Mouse (Mus musculus) 416B (cell line): ENCODE results near the gene Adm2.
A peak's percentile ranks its signal among the peaks of the same experiment; 100 is the strongest.

Source experiments
- DNase-seq: peaks from one replicate; pipeline ENCODE4 v3.0.0; 2011; ENCODE audit warnings: low read depth

The Adm2 gene

DNA sequence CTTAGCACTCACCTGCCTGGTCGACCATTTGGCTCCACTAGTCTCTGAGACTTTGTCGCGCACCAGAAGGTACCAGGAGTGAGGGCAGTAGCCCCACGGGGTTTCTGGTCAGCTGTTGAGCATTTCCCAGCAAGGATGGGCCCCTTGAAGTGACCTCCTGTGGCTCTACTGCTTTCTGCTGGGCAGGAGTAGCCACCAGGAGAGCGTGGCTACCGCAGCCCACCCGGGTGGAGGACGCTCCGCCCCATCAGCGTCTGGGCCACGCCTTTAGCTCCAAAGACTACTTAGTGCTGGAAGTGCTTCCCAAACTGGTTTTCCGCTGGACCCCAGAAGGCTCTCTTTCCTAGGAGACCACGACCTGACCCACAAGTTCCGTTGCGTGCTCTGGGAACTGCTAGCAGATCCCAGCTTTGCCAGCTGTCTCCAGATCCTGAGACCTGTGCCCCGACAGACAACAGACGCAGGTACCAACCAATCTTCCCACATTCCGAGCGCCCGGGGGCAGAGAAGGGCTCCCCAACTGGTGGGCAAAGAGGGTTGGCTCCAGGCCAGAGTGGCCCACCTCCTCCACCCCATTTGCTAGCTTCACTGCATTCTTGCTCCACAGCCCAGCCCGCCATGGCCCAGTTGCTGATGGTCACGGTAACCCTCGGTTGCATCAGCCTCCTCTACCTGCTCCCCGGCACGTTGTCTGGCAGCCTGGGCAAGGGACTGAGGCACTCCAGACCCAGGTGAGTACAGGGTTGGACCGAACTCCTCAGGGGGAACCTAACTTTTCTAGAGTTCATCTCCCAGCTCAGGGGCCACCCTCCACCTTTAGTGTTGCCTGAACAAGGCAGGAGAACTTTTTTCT lies at the start of gene Adm2:
Adm2 (plus strand) TSS at position 51 of the 853 bp plus-strand sequence.
- DNase-seq, result no peak

DNA sequence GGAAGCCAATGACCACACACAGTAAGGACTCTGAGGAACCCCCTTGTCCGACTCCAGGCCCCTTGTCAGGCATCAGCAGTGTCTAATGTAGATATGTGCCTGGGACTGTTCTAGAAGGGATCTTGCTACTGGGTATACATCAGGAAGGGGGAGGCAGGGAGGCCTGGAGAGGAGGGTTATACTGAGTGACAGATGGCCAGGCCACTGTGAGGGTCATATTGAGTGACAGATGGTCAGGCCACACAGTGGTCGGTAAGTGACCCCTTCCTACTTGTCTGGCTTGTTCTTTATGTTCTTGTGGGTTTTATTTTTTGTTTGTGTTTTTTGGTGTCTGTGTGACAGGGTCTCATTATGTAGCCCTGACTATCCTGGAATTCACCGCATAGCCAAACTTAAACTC lies 47.0 kb upstream of the Adm2 start:
- DNase-seq, result no peak

DNA sequence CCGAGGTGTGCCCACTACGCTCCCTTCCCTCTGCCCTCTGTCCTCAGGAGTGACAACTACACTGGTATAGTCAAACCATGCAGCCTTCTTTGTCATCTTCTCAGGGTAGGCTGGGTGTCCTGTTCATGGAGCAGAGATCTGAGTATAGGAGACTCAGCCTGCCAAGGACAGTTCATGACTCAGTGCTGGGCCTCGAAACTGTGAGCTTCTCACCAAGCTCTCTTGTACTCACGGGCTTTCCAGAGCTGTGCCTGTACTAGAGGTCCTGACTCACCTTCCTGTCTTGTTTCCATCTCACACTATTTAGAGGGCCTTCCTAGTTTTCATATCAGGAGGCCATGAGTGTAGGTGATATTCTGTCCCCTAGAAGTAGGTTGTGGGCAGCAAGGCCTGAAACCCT lies 45.2 kb upstream of the Adm2 start:
- DNase-seq, result peak; percentile 56

DNA sequence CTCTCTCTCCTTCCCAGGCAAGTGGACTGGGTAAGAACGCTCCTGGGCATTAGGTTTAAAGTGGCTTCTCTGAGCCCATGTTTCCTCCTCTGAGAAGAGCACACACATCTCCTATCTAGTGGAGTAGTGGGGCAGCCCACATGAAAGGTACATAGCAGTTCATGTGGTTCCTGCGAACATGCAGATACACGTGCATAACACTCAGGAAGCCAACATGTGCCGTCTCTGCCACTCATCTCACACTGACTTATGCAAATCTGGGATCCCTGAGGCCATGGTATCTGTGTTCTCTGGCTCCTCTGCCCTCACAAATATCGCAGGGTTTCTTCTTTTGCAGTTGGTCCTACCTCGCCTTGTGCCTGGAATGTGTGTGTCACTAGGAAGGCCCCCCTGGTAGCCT lies 40.0 kb upstream of the Adm2 start:
- no peak for DNase-seq

DNA sequence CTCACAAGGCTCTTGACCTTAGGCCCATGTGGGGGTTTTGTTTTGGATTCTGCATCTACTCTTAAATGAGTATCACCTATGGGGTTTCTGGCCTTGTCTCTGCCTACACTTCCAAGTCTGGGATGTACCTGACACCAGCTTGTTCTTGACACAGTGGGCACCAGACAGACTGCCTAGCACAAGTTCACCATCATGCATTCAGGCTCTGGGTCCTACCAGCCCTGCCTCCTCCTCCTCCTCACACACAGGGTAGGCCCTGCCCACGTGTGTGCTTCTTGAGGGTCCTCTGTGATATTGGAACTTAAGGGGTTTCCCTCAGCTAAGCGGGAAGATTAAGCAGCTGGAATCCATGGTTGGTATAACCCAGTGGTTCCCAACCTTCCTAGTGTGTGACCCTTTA lies 38.4 kb upstream of the Adm2 start:
- DNase-seq, result no peak

DNA sequence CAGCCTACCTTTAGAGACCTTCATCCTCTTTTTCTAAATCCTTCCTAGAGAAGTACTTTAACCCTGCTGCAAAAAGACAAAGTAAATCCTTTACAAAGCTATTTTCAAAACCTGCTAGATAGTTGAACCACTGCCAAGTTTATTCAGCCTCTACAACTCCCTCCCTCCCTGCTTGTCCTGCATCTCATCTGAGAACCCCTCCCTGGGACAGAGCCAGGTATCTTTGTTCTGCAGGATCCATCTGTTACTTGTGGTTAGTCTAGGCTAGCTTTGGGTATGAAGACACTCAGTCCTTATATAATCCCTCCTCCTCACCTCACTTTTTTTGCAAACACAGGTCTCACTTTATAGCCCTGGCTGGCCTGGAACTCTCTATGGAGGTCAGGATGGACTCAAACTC lies 37.5 kb upstream of the Adm2 start:
- DNase-seq, result peak; percentile 22

DNA sequence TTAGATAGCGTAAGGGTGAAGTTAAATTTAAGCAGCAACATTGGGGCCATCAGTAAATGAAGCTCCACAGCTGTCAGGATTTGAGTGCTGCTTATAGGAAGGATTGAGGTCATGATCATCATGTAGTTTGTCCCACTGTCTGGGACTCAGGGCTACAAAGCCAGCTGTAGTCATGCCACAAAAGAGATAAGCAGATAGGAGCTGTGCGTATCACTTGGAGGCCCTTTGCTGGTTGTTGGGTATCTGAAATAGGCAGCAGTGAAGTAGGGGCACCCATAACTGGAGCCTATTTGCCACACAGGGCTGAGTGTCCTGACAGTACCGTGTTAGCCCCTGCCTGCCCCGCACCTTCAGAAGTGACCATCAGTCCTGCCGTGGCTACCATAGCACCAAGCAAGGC lies 37.0 kb upstream of the Adm2 start:
- no peak for DNase-seq

DNA sequence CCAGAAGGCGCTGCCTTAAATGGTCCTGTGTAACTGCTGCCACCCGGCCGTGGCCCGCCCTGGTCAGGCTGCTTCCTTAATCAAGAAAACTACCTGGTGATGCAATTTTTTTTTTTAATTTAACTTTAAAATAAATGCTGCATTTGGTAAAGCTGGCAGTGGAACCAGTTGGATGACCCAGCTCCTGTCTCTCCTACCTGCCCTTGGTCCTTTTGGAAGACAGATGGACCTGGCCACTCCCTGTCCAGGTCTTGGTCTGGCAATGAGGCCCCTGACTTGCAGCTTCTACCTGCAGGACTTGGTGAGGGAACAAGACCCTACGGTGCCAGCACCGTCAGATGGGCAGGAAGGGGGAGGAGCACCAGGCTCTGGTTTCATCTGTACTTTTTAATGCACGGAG lies 36.4 kb upstream of the Adm2 start:
- no peak for DNase-seq

DNA sequence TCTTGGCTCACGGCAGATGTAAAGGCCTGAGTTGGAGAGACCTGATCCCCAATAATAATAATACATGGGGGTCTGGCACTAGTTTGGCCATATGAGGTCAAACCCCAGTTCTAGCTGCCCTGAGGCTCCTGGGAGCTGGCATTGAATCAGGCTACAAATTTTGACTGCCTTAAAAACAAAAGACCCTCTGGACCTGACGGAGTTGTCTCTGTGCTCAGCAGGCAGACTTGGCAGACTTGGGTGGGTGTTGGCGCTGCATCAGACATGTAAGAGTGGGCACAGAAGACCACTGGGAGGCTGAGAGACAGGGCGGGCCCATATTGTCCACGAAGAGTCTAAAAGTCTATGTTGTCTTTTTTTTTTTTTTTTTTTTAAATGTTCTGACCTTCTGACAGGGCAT lies 35.9 kb upstream of the Adm2 start:
- no peak for DNase-seq

DNA sequence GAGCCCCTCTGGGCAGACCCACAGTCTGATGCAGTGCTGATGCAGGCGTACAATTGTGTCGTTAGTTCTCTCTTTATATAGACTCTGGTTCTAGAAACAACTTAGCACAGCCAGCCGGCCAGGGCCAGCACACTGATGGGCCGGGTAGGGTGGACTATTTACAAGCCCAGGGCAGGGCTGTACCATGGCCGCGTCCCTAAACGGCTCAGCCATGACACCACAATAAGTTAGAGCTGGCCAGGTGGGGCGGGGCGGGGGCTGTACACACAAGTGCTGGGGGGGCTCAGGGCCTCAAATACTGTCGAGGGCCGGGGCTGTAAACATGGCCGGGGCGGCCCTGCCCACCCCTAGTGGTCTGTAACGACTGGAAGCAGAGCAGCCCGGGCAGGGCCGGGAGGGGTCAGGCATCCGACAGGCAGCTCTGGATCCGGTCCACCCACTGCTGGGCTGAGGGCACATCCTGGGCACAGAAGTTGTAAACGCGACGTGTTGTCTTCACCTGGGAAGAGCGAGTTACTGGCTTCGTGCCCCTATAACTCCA lies 34.2 kb upstream of the Adm2 start:
- no peak for DNase-seq

DNA sequence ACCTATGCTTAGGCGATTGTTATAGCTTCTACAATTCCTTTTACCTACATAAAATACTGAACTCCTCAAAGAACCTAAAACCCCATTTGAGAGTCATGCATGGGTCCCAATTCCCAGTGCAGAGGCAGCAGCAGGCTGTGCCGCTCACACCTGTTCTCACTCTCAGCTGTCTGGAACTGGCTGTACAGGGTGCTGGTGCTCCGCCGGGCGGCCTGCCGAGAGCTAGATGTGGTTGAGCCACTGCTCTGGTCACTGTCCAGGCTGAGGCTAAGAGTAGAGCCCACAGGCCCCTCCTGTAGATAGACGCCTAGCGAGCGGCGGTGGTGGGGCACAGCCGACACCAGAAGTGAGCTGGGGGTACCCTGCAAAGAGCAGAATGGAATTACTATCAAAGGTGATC lies 33.1 kb upstream of the Adm2 start:
- DNase-seq, result no peak

DNA sequence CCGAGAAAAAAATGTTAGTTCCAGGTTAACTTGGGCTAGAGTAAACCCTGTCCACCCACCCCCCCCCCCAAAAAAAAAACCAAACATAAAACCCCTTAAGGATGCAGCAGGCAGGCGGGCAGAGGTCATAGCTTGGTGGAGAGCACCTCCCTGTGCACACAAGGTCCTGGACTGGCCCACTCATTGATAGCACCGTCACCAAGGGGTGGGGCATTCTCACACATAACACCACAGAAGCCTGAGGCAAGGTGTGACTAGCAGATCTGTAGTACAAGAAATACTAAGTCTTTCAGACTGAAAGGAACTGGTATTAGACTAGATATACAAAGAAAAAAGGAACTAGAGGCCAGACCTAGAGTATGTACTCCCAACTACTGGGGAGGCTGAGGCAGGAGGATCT lies 31.0 kb upstream of the Adm2 start:
- no peak for DNase-seq

DNA sequence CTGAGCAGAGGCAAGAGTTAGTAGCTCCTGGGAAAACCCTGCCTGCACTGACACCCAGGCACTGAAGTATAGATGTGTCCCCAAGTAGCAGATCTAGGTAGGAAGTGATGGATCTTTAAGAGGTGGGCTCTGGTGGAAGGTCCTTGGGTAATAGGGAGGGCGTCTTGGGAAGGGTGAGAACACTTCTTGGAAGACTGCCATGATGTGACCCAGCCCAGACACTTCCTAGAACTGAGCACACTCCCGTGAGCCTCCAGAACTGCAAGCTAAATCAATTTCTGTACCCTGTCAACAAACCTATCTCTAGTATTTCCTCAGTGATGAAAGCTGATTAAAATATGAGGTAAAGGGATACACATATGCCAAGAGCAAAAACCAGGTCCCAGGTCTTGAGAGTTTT lies 29.7 kb upstream of the Adm2 start:
- DNase-seq, result no peak

DNA sequence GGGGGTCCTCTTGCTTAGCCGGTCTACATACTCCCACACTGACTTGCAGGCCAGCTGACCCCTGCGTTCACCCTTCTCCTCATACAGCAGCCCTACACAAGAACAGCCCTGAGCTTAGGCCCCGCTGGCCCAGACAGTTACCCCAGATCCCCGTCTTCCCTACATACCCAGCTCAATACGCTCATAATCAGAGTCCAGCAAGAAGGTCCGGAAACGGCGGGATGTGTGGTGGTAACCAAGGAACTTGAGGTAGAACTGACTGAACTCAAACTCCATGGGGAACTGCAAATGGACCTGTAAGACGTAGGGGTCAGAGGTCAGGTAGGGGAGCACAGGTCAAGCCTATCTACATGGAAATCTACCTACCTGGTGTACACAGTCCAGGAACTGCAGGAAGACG lies 28.7 kb upstream of the Adm2 start:
- DNase-seq, result no peak

DNA sequence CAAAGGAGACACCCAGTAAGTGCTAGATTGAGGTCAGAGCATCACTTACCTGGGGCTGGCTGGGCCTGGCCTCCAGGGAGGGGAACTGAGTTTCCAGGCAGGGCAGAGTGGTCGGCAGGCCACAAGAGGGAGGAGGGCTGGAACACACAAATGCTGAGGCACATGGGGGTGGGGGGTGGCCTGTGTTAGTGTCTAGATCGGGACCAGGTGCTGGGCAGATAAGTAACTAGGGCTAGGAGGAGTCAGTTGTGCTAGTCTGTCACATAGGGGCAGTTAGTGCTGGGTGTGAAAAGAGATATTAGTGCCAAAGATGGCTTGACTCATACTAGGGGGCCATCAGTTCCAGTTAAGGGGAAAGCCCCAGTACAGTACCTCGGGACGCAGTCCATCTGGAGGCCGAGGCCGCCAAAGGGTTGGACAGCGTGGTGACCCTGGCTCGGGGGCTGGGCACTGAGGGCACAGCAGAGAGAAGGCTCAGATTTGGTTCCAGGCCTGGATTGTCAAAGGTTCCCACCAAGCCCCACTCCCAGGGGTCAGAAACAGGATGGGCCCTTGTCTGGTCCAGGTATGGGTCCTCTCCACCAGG lies 26.8 kb upstream of the Adm2 start:
- DNase-seq, result no peak

DNA sequence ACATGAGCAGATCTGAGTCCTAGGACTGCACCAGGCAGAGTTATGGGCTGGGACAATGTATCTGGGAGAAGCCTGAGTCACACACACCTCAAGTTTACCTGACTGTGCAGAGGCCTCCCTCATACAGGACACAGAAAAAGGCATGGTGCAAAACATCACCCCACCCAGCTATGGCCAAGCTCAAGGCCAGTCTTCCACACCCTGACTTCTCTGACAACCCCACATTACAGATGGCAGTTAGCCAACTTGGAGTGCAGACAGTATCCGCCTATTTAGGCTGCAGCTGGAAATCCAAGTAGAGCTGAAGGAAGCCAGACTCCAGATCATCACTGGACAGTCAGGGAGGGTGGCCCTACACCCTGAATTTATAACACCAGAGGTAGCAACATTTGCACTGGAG lies 26.1 kb upstream of the Adm2 start:
- DNase-seq, result no peak

DNA sequence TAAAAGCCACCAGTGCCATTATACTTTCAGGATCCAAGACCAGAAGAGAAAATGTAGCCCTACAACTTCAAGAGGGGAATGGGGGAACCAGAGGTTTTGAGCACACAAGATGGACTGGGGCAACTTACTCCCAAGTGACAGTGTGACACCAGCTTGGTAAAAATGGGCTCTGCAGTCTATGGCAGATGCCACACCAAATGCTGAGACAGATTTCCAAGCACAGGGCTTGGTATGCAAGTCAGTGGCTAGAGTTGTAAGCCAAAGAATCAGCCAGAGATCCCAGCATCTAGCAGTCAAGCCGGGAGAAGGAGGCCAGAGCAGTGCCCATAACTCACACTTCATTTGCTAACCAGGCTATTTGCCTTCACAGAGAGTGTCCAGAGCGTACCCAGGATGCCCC lies 24.8 kb upstream of the Adm2 start:
- no peak for DNase-seq

DNA sequence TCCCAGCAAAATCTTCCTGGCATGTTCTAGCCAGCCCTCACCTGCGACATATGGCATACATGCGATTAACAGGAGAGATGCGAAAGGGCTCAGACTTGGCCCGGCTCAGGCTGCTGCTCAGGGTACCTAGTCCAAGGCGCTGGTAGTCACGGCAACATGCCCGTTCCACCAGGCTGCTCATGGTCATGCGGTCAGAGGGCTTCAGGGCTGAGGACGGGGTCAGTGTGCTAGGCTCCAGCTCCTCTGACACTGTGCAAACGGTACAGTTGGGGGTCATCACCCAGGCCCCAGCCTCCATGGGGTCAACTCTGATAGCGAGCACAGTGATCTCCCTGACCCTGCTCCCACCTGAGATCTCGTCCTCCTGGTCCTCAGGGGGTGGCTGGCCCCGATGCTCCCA lies 22.3 kb upstream of the Adm2 start:
- no peak for DNase-seq

DNA sequence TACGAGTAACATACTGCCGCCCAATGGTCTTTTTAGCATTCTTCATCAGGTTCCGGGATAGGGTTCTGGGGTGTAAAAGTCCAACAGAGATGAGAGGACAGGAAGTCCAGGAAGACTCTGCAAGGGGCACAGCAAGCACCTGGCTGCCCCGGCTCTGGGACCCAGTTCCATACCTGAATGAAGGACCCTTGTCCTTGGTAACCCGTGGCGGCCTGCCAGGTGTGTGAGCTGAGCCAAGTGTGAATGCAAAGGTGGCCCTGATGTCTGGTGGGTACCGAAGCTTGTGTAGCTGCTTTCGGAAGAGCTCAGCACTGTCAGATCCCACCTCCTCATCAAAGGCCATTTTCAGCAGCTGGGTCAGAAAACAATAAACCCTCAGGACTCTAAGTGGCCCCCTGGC lies 21.9 kb upstream of the Adm2 start:
- no peak for DNase-seq

DNA sequence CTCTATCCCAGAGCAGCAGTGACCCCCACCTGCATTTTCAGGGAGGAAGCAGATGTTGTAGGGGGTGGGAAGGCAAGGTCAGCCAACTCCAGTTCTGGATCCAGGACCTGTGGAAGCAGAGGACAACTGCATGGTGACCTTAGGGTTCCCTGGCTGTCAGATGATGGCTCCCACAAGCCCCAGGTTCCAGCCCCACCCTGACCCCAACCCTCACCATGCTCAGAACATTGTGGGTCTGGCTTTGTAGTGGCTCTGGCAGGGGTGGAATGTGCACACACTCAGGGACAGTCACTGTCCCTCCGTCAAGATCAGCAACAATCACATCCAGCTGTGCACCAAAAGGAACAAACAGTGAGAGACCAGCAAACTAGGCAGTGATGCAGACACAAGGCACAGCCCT lies 16.6 kb upstream of the Adm2 start:
- DNase-seq, result no peak

DNA sequence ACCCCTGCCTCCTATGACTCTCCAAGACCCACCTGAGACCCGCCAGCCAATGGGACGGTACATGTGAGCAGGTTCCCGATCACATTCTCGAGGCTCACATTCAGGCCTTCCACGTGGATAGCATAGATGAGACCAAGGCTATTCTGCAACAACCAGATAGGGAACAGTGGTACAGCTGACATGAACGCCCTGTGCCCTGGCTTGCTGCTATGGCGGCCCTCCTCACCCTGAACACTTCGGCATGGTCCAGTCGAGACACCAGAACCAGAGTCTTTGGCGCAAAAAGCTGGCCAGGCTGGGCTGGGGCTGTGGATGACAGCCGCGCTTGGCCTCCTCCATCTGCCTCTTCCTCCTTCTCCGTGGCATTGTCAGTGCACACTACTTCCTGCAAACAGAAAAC lies 15.1 kb upstream of the Adm2 start:
- no peak for DNase-seq

DNA sequence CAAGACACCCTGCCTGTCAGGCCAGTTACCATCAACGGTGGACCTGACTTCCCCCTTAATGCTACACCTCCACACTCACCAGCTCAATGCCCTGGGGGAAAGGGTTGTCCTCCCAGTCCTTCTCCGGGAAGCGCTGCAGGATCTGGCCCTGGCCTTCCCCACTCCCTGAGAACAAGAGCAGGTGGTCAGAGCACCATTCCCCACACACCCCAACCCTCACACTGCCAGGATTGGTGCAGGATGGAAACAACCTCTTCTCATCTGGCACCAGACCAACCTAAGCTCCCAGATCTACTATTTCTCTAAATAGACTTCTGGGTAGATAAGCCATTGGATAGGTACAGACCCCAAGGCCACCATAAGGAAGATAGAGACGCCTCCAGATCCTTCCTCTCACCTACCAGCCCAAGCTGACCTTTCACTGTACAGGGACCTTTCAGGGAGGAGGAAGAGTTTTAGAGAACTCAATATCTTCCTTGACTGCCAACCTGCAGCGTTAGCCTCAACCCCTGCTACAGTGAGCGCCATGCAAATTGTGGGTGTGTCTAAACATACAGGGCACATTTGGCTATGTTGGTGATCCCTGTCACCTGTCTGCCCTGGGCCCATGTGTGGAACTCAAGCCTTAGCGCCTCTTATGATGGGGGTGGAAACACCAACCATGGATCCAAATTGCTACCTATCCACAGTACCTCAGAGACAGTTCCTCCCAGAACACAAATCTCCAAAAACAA lies 13.9 kb upstream of the Adm2 start:
- DNase-seq, result no peak

DNA sequence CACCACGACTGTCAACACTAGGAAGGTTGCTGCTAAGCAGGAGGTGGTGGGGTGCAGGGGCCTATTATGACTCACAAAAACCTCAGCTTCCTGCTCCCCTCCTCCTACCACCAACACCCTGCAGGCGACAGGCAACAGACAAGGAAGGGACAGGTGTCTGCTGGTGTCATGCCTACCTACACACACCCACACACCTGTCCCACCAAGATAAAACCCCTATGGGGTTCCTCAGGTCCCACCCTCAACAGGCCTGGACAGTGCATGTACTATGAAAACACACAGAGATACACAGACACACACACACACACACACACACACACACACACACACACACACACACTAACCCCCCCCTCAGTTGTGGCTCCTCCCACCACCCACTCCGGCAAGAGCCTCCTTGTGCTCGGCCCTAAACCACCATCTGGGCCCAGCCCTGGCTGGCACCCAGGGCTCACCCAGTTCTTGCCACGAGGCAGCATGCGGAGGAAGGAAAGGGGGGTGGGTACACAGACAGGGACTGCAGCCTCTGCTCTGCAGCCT lies 12.5 kb upstream of the Adm2 start:
- peak; percentile 96 for DNase-seq
